In the genomic region with DNA sequence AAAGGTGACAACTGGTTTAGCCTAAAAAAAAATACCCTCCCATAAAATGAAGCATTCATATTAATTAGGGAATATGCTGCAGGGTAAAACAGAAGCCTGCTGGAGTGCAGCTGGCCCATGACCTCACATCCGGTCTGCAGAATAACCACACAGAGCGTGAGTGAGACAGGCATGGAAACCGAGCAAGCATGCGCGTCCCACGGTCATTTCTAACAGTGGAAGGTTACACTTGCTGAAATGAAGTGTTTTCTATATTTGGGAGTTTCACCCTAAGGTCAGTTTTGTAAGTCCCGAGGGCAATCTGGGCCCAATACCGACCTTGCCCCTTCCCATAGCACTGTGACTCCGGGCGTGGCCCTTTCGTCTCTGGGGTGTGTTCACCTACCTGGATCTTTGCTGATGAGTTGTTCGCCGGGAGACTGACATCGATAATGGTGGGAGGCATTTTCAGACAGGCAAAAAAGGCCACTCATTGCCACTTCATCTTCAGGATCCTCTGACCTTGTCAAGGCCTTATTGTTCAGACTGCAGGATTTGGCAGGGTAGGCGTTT, we compare ENCODE assay signal across 13 mouse cellular contexts.
A peak's percentile ranks its signal among the peaks of the same experiment; 100 is the strongest.
DNase-seq lines count a peak whose midpoint lies in the region; ATAC-seq and TF ChIP-seq lines count a peak whose summit lies in the region.
"Had no signal": no experiment of that assay in that cellular context is flagged by ENCODE, and none has a peak within 500 bp of the region (broad histone marks: within the 10 kb centered on the region; RNA-seq: fewer than 3 reads in every experiment).

No protein-coding gene starts in this region.

- intact Hi-C loops in left cerebral cortex, adult 2 months (cut with DNase I), result no loop called here

- no peaks in the 10 kb centered on the region for H3K36me3 ChIP-seq in forebrain, postnatal 0 days (ENCODE audit: insufficient read depth)
- H3K36me3 ChIP-seq in forebrain, embryonic 11.5 days (ENCODE audit: control insufficient read depth, insufficient read depth, low read length), result no peaks in the 10 kb centered on the region

- H3K9ac ChIP-seq in forebrain, postnatal 0 days, result no peak overlapping the region
- H3K9ac ChIP-seq in forebrain, embryonic 11.5 days (ENCODE audit: low read length), result no peak overlapping the region
- H3K9ac ChIP-seq: lung, embryonic 14.5 days had no signal

- H3K27me3 ChIP-seq in forebrain, postnatal 0 days (ENCODE audit: insufficient read depth, low read length), result no peaks in the 10 kb centered on the region
- no peaks in the 10 kb centered on the region for H3K27me3 ChIP-seq in forebrain, embryonic 11.5 days (ENCODE audit: control insufficient read depth, insufficient read depth, low read length)

- TF ChIP-seq CTCF in forebrain, postnatal 0 days (IDR thresholded peaks at IDR 0.05; ENCODE audit: low read depth), result no peak
- no peak for TF ChIP-seq CTCF in left cerebral cortex, adult 2 months (IDR thresholded peaks at IDR 0.05)
- TF ChIP-seq CTCF in cortical plate, adult 2 months (IDR thresholded peaks at IDR 0.05; ENCODE audit: extremely low read depth, insufficient read depth, low read length), result no peak

- 72% methylated on average over 15 of the region's 15 CpGs for WGBS in forebrain, postnatal 0 days
- 91% methylated on average over 15 of the region's 15 CpGs for WGBS in forebrain, embryonic 11.5 days

- TF ChIP-seq POLR2A in cortical plate, adult 2 months (IDR thresholded peaks at IDR 0.05; ENCODE audit: extremely low read depth, insufficient read depth, low read length), result no peak

- ATAC-seq in forebrain, postnatal 0 days, result peak; percentile 65
- ATAC-seq in forebrain, embryonic 11.5 days (replicated peaks; ENCODE audit: low FRiP score), result no peak
- ATAC-seq: CD4-positive, CD25-positive, alpha-beta regulatory T cell, adult 4 months had no signal

- H3K9me3 ChIP-seq in forebrain, postnatal 0 days (ENCODE audit: low read length), result no peaks in the 10 kb centered on the region
- H3K9me3 ChIP-seq in forebrain, embryonic 11.5 days (ENCODE audit: control insufficient read depth, low read length), result no peaks in the 10 kb centered on the region

- H3K4me1 ChIP-seq in forebrain, postnatal 0 days (ENCODE audit: insufficient read depth), result no peaks in the 10 kb centered on the region
- no peaks in the 10 kb centered on the region for H3K4me1 ChIP-seq in forebrain, embryonic 11.5 days (replicated peaks; ENCODE audit: control insufficient read depth, insufficient read depth, low read length)
- H3K4me1 ChIP-seq in cortical plate, adult 2 months (ENCODE audit: control insufficient read depth, insufficient read depth, low read length), result no peaks in the 10 kb centered on the region

- no peak overlapping the region for H3K4me3 ChIP-seq in forebrain, postnatal 0 days (ENCODE audit: low read depth, low read length)
- no peak overlapping the region for H3K4me3 ChIP-seq in forebrain, embryonic 11.5 days (ENCODE audit: low read depth, low read length)
- H3K4me3 ChIP-seq in left cerebral cortex, adult 2 months, result peak overlapping the region; percentile 33; the same call in 1 of the 2 replicates
- H3K4me3 ChIP-seq in cortical plate, adult 2 months (ENCODE audit: insufficient read depth, low read length), result peak overlapping the region; percentile 10; the same call in 1 of the 2 replicates
- H3K4me3 ChIP-seq: heart, adult 2 months had no signal

- peak overlapping the region; percentile 38 for H3K4me2 ChIP-seq in forebrain, postnatal 0 days (ENCODE audit: low read depth)
- no peak overlapping the region for H3K4me2 ChIP-seq in forebrain, embryonic 11.5 days (ENCODE audit: low read depth, low read length, severe bottlenecking)
- H3K4me2 ChIP-seq: lung, embryonic 14.5 days had no signal

- DNase-seq in forebrain, postnatal 0 days, result no peak
- DNase-seq in forebrain, embryonic 11.5 days (ENCODE audit: low spot score), result no peak
- no peak for DNase-seq in left cerebral cortex, adult 2 months (ENCODE audit: extremely low spot score in 1 of 2, low spot score in 2 of 2)
- no peak for DNase-seq in left cerebral cortex, adult 11 months (ENCODE audit: low spot score)
- DNase-seq in kidney, postnatal 14 days, result peak; percentile 46
- DNase-seq in spleen, postnatal 4 days (ENCODE audit: low spot score in 2 of 2), result no peak
- DNase-seq: cerebellum, adult 9-11 months; heart, adult 2 months; lung, embryonic 14.5 days; thymus, adult 18-20 months had no signal

- H3K27ac ChIP-seq in forebrain, postnatal 0 days (ENCODE audit: low read depth, low read length), result no peak overlapping the region
- no peak overlapping the region for H3K27ac ChIP-seq in forebrain, embryonic 11.5 days (ENCODE audit: low read depth, low read length)
- no peak overlapping the region for H3K27ac ChIP-seq in left cerebral cortex, adult 2 months
- no peak overlapping the region for H3K27ac ChIP-seq in cortical plate, adult 2 months (ENCODE audit: insufficient read depth, low read length)
- H3K27ac ChIP-seq: heart, adult 2 months; kidney, postnatal 0 days had no signal

Comparison
In these comparisons a context has a peak if more than half of its experiments do, and no peak if none do; other contexts are left out.
1. H3K4me3 ChIP-seq: peak in left cerebral cortex, adult 2 months (single experiment) and cortical plate, adult 2 months (single experiment); none in forebrain, postnatal 0 days (single experiment) and forebrain, embryonic 11.5 days (single experiment).